Mouse (Mus musculus) kidney, adult 2 months (tissue): ENCODE data around the gene Kcnd1. TPM values are rescaled to one million over a fixed set of nuclear protein-coding genes. Genes with fewer than 3 reads are reported as not detected.
A peak's percentile ranks its signal among the peaks of the same experiment; 100 is the strongest.

ENCODE experiments used
- DNase-seq: peaks from one replicate; pipeline ENCODE4 v3.0.0; 2021
- H3K27ac ChIP-seq: fragments of 200-500 bp; 2 replicates; pipeline ENCODE4 v1.5.1; 2012; ENCODE audit warnings: low read depth, low read length, control low read depth, inconsistent platforms; ENCODE audit not compliant: insufficient read depth
- H3K27me3 ChIP-seq: fragments of 200-500 bp; replicated peaks from 2 replicates; pipeline ENCODE4 v1.6.1; 2012; ENCODE audit warnings: mild to moderate bottlenecking, moderate library complexity, low read length, inconsistent platforms; ENCODE audit not compliant: control insufficient read depth, insufficient read depth
- H3K36me3 ChIP-seq: fragments of 200-500 bp; 2 replicates; pipeline ENCODE4 v1.6.1; 2012; ENCODE audit warnings: mild to moderate bottlenecking, moderate library complexity, low read length, inconsistent platforms; ENCODE audit not compliant: control insufficient read depth, insufficient read depth
- H3K4me1 ChIP-seq: fragments of 200-500 bp; 2 replicates; pipeline ENCODE4 v1.6.1; 2011; ENCODE audit warnings: low read length; ENCODE audit not compliant: control insufficient read depth, insufficient read depth
- H3K4me3 ChIP-seq: fragments of 200-500 bp; 2 replicates; pipeline ENCODE4 v1.5.1; 2011; ENCODE audit warnings: mild to moderate bottlenecking, low read depth, low read length, control low read depth; ENCODE audit not compliant: insufficient read depth
- CTCF ChIP-seq: fragments of 200-500 bp; conservative IDR thresholded peaks from 2 replicates; pipeline ENCODE4 v1.5.1; 2011; ENCODE audit warnings: low read depth, mild to moderate bottlenecking, control low read depth, low read length, moderate library complexity, mixed read lengths; ENCODE audit not compliant: insufficient read depth, insufficient read length
- POLR2A ChIP-seq: fragments of 200-500 bp; IDR thresholded peaks from one replicate; pipeline ENCODE4 v1.6.1; 2011; ENCODE audit warnings: low read depth, low read length, control low read depth
- WGBS: fragments of 180-500 bp; shearing (Covaris S2); methylation state at CpG from one replicate; pipeline ENCODE4 v1.1.7; 2018; 5-methylcytosine and 5-hydroxymethylcytosine counted together
- polyA plus RNA-seq: library from polyadenylated mRNA; depleted of rRNA; stranded (reverse); fragments of >200 nt; gene quantifications from 2 replicates; pipeline ENCODE4 v1.2.3, GENCODE M21; 2012

Gene Kcnd1
- polyA plus RNA-seq, 1 experiment = 0.48 TPM

- DNase-seq = no peak
- 71% methylated on average over 1 of the region's 1 CpGs for WGBS
- Histone ChIP-seq H3K27ac (no peak overlapping the region), H3K36me3 (no peaks in the 10 kb centered on the region), H3K27me3 (no peaks in the 10 kb centered on the region), H3K4me1 (no peaks in the 10 kb centered on the region), H3K4me3 (no peak overlapping the region)
- TF ChIP-seq CTCF (no peak), POLR2A (no peak)
These were observed 15.1 kb downstream of the Kcnd1 start for GRCm38 (mm10) chrX:7837146-7837545.

- under 1% methylated on average over 7 of the region's 7 CpGs for WGBS
- DNase-seq = no peak
- Histone ChIP-seq H3K4me3 (peak overlapping the region; percentile 17; the same call in 1 of the 2 replicates), H3K36me3 (no peaks in the 10 kb centered on the region), H3K4me1 (peaks cover 5% of the 10 kb centered on the region; the same call in 1 of the 2 replicates), H3K27me3 (no peaks in the 10 kb centered on the region), H3K27ac (peak overlapping the region; percentile 92; the same call in 1 of the 2 replicates)
- no peak for TF ChIP-seq CTCF
- no peak for TF ChIP-seq POLR2A
These were observed 18.7 kb downstream of the Kcnd1 start for GRCm38 (mm10) chrX:7840842-7841162.

GRCm38 (mm10) chrX:7841163-7842162, 19.4 kb downstream of the Kcnd1 start, which contains the start of gene Otud5:
TSS of gene Otud5 (plus strand) at chrX:7841364.
- Histone ChIP-seq H3K4me3 (peak within 1 kb of the TSS; percentile 96), H3K27ac (peak within 1 kb of the TSS; percentile 98), H3K4me1 (peaks cover 5% of the 10 kb centered on the region; the same call in 1 of the 2 replicates), H3K36me3 (no peaks in the 10 kb centered on the region), H3K27me3 (no peaks in the 10 kb centered on the region)
- WGBS = under 1% methylated on average over 68 of the region's 74 CpGs
- TF ChIP-seq POLR2A (peak; percentile 35), CTCF (no peak)
- DNase-seq = peak; percentile 97

GRCm38 (mm10) chrX:7842318-7842717, 20.2 kb downstream of the Kcnd1 start:
- DNase-seq = no peak
- H3K4me3 ChIP-seq = peak overlapping the region; percentile 96
- H3K4me1 ChIP-seq = peaks cover 5% of the 10 kb centered on the region; the same call in 1 of the 2 replicates
- under 1% methylated on average over 34 of the region's 42 CpGs for WGBS
- H3K36me3 ChIP-seq = no peaks in the 10 kb centered on the region
- no peaks in the 10 kb centered on the region for H3K27me3 ChIP-seq
- no peak overlapping the region for H3K27ac ChIP-seq
- no peak for TF ChIP-seq CTCF
- TF ChIP-seq POLR2A = no peak

GRCm38 (mm10) chrX:7847845-7848244, 25.8 kb downstream of the Kcnd1 start:
- no peak overlapping the region for H3K27ac ChIP-seq
- no peaks in the 10 kb centered on the region for H3K27me3 ChIP-seq
- H3K4me3 ChIP-seq = no peak overlapping the region
- WGBS = 60% methylated on average over 2 of the region's 2 CpGs
- no peaks in the 10 kb centered on the region for H3K36me3 ChIP-seq
- H3K4me1 ChIP-seq = peaks cover 5% of the 10 kb centered on the region; the same call in 1 of the 2 replicates
- no peak for TF ChIP-seq CTCF
- TF ChIP-seq POLR2A = no peak
- DNase-seq = no peak

- H3K4me1 ChIP-seq = no peaks in the 10 kb centered on the region
- H3K27me3 ChIP-seq = no peaks in the 10 kb centered on the region
- TF ChIP-seq POLR2A (no peak), CTCF (peak; percentile 64)
- H3K4me3 ChIP-seq = no peak overlapping the region
- H3K27ac ChIP-seq = no peak overlapping the region
- peak; percentile 27 for DNase-seq
- 46% methylated on average over 2 of the region's 2 CpGs for WGBS
- H3K36me3 ChIP-seq = no peaks in the 10 kb centered on the region; the same call in 1 of the 2 replicates
These were observed 32.5 kb downstream of the Kcnd1 start for GRCm38 (mm10) chrX:7854578-7854977.

- no peak overlapping the region for H3K4me3 ChIP-seq
- WGBS = 78% methylated on average over 3 of the region's 3 CpGs
- no peaks in the 10 kb centered on the region for H3K4me1 ChIP-seq
- no peaks in the 10 kb centered on the region for H3K27me3 ChIP-seq
- TF ChIP-seq CTCF (no peak), POLR2A (no peak)
- DNase-seq = no peak
- no peaks in the 10 kb centered on the region; the same call in 1 of the 2 replicates for H3K36me3 ChIP-seq
- H3K27ac ChIP-seq = no peak overlapping the region
These were observed 37.2 kb downstream of the Kcnd1 start for GRCm38 (mm10) chrX:7859191-7859753.
